Mouse (Mus musculus): Measurements from ENCODE around the gene Sfta2.

- no peak for TF ChIP-seq GATA1 (IDR thresholded peaks at IDR 0.05; ENCODE audit: low read length)
- TF ChIP-seq TAL1 (IDR thresholded peaks at IDR 0.05; ENCODE audit: low read length), result no peak
These were observed 95.3 kb downstream of the Sfta2 start for GRCm38 (mm10) chr17:35696691-35697090.
